Mouse (Mus musculus): ENCODE results near the gene Pax1.

Pax1 gene

DNA sequence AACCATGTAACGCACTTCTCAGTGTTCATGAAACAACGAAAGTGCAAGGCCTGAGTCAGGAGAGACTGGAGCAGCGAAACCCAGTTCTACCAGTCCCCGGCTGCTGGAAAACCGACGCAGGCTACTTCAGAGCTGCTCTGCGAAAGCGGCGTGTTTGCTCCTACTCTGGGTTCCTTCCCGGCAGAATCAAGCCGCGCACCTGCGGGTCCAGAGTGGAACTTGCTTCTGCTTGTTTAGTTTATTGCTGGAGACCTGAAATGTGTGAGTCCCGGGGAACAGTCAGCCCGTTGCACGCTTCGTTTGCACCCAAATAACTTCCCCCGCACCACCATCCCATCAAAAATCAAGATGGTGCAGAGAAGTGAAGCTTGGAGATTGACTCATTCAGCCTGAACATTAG lies at the start of gene Pax1:
Pax1 (plus strand) TSS at position 345 of the 400 bp plus-strand sequence.
- peak; percentile 58 for DNase-seq

GRCm38 (mm10) chr2:147321036-147321435 lies 40.7 kb upstream of the Pax1 start:
- peak; percentile 68 for DNase-seq

DNA sequence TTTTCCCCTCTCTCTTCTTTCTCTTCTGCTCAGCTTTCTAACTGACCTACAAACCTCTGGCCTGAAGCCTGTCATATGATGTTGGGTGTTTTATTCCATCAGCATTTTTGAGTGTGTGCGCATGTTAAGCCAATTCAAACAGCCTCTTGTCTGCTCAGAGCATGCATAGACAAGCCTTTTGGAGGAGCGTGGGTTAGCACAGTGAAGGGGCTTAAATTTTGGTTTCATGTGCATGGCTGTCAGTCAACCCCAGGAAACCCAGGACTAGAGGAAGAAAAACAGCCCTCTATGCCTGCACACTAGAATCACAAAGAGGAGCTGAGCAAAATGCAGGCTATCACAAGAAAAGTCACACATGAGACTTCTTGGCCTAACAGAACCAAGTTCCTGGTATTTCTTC lies 36.5 kb upstream of the Pax1 start:
- DNase-seq: no peak

DNA sequence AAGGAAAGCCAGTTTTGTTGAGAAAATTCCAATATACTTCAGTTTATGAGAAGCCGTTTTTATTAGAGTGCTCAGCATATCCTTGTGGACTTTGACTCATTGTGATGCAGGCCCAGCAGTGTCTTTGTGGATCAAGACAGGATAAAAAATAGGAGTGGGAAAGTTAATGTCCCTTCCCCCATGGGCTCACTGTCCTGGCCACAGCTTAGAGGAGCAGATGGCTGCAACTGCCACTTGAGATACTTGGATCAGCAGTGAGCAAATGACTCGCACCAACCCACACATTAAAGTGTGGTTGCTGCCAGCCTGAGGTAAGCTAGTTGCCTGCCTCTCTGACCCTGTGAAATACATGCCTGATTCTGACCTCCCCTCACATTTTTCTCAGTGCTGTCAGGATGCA lies 29.0 kb upstream of the Pax1 start:
- DNase-seq: no peak

DNA sequence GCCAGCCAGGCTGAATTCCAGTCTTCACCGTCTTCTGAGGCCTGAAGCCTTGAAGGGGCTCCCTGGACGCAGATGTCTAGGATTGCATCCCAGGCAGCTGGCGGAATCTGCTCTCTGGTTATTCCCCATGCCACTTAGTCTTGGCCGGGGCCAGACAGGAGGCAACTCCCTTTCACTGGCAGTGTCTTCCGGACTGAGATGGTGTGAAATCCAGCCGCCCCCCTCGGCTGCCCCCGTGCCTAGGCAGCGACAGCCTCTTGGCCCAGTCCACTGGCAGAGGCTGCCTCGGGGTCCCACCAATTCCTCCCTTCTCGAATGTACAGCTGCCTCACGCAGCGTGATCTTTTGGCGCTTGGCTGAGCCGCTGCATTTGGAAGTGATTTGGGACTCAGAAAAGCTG lies 23.0 kb upstream of the Pax1 start:
- DNase-seq: no peak

- DNase-seq: peak; percentile 5
These were observed 21.9 kb upstream of the Pax1 start for GRCm38 (mm10) chr2:147339796-147340195.

DNA sequence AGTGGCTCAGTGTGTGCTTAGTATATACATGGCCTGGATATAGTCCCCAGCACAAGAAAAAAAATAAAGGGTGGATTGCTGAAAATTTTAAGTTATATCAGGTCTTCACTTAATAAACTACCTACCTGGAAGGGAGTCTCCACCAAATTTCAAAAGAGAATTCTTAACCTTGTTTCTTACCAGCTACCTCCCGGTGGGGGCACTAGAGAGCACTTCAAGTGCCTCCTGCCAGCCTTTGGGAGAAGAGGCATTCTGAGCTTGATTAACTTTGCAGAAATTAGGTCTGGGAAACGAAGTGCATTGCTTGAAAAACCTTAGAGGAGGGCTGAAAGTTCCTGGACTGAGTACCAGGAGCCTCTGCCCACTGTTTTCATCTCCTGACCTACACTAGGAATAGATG lies 19.5 kb upstream of the Pax1 start:
- peak; percentile 50 for DNase-seq

DNA sequence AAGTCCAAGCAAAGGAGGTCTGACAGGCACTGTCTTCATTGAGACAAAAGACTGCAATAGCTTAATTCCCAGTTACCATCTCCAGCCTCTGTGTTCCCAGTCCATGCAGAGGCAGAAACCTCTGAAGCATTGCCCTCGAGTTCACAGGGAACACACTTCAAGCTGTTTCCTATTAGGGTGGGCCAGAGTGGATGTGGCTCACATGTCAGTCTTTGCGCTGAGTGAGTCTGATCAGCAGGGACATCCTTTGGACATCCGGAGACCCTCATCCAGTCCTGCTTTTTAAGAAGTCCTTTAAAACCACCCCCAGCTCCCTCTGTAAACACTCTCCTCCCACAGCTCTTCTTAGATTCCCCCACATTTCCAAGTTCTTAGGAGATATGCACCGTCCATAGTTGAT lies 2.0 kb upstream of the Pax1 start:
- DNase-seq: peak; percentile 41

GRCm38 (mm10) chr2:147360401-147360800 lies 1.3 kb upstream of the Pax1 start:
- no peak for DNase-seq

DNA sequence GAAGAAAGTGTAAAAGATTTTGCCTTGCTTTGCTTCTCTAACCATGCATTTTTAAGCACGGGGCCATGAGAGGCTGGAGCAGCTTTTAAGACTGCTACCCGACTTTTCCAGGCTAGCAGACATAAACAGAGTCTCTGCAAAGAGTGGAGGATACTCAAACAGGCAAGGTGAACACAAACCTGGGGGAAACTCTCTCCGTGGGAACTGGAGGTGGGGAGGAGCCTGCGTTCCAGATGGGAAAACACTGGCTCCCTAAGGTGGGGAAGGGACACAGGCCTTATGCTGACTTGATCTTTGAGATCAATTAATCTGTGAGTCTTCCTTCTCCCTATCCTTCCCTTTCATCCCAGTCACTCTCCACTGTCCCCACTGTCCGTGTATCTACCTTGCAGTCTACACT lies 869 bp upstream of the Pax1 start:
- DNase-seq: peak; percentile 29

GRCm38 (mm10) chr2:147362316-147362715 lies 591 bp downstream of the Pax1 start:
- DNase-seq: peak; percentile 90

DNA sequence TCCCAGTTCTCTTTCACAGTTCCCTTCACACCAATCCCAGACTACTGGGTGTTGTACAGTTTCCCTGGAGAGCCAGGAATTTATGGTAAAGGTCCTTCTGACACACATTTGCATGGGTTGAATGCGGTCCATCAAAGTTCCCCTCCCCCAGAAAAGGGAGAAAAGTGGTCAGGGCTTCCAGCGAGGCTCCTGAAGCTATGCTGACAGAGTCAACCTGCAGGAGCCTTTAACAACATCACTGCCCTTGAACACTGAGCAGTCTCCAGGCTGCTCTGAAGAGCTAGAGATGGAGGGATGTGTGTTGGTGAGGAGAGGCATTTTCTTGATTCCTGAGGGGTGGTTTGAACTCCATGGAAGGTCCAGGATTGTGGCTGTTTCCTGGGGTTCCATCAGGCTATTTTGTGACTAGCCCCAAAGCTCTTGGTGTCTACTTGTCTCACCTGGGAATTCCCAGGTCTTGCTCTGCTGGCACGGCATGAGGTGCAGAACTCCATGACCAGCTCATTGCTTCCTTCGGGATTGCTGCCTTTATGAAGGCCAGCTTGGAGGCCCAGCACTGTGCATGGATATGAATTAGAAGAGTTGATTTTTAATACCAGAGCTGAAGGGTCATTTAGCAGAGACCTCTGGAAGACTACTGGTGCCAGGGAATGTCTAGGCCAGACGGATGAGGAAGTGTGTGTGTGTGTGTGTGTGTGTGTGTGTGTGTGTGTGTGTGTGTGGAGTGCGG lies 1.8 kb downstream of the Pax1 start:
- peak; percentile 9 for DNase-seq

DNA sequence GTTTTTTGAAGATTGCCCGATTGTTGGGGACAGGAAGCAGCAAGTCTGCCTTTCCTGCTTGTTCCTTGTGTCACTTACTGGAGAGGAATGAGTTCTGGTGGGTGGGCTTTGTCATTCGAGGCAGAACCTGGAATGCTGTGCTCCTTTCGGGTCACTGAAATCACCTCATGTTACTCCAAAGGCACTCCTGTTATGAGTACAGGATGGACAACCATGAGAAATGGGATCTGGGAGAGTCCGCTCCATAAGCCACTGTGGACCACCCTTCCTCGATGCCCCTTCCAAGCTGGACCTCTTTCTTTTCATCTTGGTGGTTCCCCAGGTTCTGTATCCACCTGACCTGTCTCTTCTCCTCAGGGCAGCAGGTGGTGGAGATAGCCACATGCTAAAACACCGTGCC lies 2.5 kb downstream of the Pax1 start:
- DNase-seq: peak; percentile 14

DNA sequence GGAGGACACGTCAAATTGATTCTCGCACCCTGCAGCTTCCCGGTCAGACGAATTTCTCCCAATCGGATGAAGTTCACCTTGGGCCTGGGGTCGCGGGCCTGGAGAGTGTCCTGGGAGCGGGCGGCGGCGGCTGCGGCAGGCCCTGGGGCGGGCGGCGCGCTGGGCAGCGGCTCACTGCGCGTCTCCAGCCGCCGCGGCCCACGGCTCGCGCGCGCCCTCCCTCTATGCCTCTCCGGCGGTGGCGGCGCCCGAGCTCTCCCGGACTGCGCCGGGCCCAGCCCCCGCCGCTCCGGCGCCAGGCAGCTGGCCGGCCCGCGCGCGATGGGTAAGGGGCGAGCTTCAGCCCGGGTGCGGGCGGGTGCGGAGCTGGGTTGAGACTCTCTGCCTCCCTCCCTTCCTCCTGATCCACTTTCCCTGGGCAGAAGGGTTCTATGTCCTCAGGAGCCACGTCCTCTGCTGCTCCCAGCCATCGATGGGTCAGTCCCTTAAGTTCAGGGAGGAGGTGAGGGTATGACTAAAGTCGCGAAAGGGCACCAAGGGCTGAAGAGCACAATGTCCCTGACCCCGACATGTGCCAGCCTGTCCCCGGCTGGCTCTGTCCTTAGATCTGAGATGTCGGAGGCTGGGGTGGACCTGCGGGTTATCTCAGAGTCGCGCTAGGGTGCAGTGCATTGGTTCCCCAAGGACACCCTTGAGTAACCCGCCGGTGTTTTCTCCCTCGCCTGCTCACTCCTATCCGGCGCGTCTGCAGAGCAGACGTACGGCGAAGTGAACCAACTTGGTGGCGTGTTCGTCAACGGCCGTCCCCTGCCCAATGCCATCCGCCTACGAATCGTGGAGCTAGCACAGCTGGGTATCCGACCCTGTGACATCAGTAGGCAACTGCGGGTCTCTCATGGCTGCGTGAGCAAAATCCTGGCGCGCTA lies 3.5 kb downstream of the Pax1 start:
- peak; percentile 62 for DNase-seq

DNA sequence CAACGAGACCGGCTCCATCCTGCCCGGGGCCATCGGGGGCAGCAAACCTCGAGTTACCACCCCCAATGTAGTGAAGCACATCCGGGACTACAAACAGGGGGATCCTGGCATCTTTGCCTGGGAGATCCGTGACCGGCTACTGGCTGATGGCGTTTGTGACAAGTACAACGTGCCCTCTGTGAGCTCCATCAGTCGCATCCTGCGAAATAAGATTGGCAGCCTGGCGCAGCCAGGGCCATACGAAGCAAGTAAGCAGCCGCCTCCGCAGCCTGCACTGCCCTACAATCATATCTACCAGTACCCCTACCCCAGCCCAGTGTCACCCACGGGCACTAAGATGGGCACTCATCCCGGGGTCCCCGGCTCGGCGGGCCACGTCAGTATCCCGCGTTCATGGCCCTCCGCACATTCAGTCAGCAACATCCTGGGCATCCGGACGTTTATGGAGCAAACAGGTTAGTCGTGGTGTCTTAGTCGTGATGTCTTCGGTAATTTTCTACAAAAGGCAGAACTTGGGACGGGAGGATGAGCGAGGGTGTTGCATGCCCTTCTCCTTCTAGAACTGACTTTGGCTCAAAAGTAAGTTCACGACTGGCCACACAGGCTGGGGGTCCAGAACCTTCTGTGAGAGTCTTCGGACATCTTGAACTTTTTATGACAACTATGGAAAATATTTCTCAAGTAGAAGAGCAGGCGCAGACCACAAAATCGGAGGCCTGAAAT lies 4.3 kb downstream of the Pax1 start:
- peak; percentile 43 for DNase-seq

- DNase-seq: peak; percentile 45
These were observed 5.6 kb downstream of the Pax1 start for GRCm38 (mm10) chr2:147367246-147367820.

DNA sequence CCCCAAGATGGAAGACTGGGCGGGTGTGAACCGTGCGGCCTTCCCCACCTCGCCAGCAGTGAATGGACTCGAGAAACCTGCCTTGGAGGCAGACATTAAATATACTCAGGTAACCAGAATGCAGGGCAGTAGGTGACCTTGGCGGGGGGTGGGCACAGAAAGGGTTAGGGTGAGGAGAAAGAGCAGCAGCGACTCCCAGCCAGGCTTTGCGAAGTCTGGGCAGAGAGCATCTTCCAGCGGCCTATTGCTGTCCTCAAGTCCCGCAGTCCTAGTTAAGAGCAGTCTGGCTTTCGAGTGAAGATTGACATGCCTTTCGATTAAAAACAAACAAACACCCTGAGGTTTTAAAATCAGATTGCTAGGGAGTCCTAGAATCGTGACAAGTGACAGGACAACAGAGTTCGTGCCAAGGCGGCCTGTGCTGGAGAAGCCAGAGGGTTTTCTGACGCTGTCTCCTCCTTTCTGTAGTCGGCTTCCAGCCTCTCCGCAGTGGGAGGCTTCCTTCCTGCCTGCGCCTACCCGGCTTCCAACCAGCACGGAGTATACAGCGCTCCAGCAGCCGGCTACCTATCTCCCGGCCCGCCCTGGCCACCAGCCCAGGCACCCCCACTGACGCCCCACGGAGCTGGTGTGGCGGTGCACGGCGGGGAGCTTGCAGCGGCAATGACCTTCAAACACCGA lies 6.3 kb downstream of the Pax1 start:
- DNase-seq: peak; percentile 58

GRCm38 (mm10) chr2:147369561-147369960 lies 7.8 kb downstream of the Pax1 start:
- DNase-seq: peak; percentile 26

DNA sequence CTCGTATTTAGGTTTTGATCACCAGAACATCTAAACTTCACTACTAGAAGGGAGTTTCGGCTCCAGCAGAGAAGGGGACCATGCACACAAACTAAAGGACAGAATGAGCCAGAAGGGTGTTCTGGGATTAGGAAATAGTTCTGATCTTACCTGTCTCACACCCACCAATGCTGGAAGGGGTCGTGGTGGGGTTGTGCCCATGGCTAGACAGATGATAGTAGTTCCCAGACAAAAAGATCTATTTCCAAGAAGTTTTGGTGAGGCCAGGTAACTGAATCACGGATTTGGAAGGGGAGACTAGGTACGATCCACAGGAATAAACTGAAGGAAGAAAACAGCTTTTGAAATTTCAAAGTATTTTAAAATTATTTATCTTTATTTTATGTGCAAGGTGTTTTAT lies 8.4 kb downstream of the Pax1 start:
- DNase-seq: no peak

GRCm38 (mm10) chr2:147371289-147371688 lies 9.6 kb downstream of the Pax1 start:
- DNase-seq: no peak

DNA sequence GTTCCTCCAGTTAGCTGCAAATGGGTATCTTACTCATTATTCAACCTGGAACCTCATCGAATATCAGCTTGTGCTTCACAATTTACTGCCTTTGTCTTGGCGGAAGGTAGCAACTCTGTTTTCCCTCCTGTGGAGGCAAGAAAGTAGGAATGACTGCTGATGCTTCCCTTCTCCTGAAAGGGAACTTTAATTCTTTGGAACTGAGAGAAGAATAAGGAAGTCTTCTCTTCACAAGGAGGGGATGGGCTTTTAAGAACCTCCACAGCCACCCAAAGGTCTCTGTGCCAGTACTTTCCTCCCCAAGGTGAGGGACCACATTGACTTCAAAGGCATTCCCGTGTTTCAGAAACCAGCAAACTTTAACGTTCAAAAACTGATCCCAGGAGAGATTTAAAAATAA lies 10.1 kb downstream of the Pax1 start:
- peak; percentile 25 for DNase-seq

- no peak for DNase-seq
These were observed 11.4 kb downstream of the Pax1 start for GRCm38 (mm10) chr2:147372947-147373666.

Measured in embryo, embryonic 11 days (tissue).